Mouse (Mus musculus) NIH3T3 (cell line): Measurements from ENCODE around the gene Usp24.

Source experiments
- DNase-seq: peaks from one replicate; pipeline ENCODE4 v3.0.0-alpha.2; 2012; ENCODE audit warnings: low read depth

Gene Usp24

DNA sequence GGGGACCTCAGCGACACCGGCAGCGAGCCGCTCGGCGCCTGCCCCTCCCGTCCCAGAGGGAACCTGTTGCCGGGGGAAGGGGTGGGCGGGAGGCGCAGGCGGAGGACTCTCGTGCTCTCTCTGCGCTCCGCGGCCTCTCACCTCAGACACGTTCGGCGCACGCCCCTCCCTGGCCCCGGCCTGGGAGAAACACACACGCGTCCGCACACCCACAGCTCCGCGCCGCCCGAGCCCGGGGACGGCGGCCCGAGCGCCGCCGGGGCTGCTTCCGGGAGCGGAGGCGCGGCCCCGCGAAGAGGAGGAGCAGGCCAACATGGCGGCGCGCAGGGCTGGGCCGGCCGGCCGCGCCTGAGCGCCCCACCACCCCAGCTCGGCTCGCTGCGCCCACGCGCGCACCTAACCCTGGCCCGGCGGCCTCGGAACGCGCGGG, at the start of gene Usp24:
Gene Usp24, plus strand, starts transcription at position 293 of the 430 bp plus-strand sequence.
- DNase-seq, result peak; percentile 86

DNA sequence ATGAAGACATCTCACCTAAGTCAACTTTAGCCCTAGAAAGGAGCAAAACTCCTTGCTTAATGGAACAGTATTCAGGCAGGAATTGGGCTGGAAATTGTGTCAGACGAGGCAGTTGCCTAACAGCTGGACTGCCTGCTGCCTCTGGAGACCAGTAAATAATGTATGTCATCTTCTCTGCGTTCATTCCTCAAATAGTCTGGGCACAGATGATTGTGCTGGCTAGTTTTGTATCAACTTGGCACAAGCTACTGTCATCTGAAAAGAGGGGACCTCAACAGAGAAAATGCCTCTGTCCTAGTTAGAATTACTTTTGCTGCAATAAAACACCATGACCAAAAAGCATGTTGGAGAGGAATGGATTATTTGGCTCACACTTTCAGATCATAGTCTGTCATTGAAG, 39.1 kb upstream of the Usp24 start:
- no peak for DNase-seq

DNA sequence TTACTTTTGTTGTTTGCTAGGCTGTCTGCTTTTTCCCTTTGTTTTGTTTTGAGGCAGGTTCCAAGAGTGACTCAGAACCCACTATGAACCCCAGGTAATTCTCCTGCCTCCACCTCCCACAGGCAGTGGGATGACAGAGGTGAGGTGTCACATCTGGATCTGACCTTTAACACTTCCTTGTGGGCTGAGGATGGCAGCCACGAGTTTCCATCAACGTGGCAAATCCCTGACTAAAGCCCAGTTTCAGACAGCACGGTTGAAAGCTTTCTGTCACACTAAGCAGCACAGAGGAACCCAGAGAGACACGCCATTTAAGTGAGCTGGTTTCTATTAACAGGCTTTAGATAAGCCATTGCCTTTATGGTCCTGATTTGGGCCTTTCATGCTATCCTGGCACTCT, 36.8 kb upstream of the Usp24 start:
- DNase-seq, result no peak

DNA sequence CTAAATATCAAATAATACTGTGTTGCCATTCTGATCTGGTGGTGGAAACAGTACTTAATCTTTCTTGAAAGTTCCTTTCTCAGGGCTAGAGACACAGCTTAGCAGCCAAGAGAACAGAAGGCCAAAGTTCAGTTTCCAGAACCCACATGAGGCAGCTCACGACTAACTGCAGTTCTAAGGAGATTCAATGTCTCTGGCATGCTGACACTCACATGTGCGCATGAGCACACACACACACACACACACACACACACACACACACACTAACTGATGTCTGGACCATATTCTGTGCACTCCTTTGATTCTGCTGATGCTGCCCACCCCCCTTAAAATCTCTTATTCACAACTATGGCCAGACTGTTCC, 34.9 kb upstream of the Usp24 start:
- DNase-seq, result no peak

DNA sequence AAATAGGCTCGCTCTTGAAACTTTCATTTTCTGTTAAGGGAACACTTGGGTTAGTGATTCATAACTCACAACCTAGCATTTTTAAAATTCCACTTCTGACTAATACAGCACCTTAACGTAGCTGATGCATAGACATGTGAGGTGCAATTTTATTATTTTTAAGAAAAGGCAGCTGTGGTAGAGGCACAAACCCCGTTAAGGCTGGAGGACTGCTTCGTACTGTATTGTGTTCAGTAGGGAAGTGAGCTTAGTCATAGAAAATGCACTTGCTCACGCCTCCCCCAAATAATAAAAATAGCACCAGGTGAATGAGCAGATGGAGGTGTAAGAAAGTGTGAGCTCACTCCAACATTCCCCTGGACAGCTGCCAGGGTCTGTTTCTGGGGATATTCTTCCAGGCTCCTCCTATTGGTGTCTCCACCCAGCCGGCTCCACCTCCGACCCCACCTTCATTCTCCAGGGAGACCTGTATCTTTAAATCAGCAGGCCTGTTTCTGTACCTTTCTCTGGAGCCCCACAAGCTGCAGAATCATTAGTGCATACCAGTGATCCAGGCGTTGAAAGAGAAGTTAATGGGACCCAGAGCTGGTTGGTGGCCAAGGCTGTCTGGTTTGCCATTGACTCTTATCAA, 34.4 kb upstream of the Usp24 start:
- peak; percentile 25 for DNase-seq

DNA sequence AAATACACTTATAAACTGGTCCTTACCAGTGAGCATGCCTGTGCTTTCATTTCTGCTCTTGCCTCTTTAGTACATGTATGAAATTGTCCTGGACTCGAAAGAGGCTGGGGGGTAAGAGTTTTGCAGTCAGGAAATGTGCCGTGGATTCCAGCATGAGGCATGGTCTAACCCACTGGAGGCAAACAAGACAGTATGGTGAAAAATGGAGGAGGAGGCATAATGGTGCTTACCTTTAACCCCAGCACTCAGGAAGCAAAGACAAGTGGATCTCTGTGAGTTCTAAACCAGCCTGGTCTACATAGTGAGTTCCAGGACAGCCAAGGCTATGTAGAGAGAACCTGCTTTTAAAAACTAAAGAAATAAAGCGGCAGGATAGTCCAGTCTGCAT, 33.9 kb upstream of the Usp24 start:
- no peak for DNase-seq

DNA sequence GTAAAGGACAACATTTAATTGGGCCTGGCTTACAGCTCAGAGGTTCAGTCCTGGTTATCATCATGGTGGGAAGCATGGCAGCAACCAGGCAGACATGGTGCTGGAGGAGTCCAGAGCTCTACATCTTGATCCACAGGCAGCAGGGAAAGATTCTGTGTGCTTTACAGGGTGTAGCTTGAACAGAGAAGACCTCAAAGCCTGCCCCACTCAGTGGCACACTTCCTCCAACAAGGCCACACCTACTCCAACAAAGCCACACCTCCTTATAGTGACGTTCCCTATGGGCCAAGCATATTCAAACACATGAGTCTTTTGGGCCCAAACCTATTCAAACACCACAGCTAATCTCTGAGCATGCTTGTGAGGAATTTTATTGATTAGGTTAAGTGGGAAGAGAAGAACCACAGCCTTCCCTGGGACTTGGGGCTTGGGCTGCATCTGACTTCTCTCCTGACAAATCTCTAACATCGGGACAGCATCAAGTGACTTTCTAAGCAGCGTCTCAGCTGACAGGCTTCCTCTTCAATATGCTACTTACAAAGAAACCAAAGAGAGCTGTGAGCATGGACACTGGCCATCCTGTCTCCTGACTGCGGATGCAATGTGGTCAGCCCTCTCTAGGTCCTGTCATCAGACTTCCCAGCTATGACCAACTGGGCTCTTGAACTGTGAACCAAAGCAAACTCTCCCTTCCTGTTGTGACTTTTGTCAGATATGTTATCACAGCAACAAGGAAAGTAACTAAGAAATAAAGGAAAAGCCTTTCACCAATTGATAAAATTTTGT, 28.9 kb upstream of the Usp24 start:
- DNase-seq, result no peak

DNA sequence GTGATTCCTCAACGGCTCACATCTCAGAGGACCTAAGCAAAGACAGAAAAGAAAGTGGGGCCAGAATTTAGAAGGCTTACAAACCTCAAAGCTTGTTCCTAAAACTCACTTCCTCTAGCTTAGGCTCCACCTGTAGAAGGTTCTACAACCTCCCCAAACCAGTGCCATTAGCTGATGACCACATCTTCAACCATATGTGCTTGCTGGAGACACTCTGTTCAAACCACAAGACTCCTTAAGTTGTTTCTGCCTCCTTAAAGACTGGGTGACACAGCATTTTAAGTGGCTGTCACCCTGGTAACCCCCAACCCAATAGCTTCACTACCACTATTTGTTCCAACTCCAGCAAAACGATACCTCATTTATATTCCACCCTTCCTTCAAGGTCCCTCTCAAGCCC, 25.8 kb upstream of the Usp24 start:
- no peak for DNase-seq

DNA sequence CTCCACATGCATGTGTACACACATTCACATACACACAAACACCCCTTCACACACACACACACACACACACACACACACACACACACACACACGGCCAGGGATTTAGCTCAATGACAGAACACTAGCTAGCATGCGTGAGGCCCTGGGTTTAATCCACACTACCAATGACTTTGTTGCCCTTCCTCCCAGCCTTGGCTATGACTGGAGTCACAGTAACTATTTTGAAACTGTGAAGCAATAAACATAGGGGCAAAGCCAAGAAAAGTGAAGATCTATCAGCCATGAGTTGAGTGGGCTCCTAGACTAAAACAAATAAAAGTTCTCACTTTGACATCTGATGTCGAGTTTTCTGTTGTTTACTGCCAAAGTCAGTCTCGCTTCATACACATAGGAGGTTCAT, 23.2 kb upstream of the Usp24 start:
- DNase-seq, result no peak

DNA sequence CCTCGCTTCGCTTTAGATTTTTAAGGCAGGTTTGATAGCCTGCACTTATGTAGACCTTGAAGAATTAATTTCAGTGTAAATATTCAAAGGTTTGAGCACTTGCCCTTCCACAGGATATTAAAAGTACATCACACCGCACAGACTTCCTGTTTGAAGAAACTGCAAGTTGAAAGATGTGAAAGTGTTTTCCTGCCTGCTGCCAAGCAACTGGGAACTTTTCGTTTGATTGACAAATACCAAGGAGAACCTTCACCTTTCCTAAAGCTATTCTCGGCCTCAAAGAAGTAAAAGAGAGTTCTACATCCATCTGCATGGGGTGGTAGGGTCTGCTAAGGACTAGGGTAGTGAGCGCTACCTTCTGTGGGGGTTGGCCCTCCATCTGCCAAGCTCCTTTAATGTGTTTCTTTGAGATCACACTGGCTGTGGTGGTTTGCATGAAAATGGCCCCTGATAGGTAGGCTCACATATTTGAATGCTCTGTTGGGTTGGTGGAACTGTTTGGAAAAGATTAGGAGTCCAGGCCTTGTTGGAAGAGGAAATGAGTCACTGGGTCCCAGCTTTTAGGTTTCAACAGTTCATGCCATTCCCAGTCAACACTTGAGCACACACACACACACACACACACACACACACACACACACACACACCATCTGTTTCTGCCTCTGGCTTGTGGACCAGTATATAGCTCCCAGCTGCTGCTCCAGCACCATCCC, 22.5 kb upstream of the Usp24 start:
- DNase-seq, result no peak

DNA sequence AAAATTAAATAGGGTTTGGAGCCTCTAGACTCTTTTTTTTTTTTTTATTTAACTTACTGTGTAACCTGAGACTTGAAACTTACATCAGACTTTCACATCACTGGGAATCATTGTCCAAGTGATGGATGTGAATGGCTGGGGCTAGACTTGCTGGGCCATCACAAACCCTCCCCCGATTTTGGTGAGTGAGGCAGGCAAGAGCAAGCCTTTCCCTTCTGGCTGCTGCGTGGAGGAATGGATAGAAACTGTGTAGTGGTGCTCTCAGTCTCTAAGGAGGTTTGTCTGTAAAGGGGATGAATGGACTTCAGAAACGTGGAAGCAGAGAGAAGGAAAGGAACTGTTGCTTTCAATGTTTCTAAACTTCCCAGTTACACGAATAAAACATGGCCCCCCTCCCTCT, 20.3 kb upstream of the Usp24 start:
- DNase-seq, result peak; percentile 36

DNA sequence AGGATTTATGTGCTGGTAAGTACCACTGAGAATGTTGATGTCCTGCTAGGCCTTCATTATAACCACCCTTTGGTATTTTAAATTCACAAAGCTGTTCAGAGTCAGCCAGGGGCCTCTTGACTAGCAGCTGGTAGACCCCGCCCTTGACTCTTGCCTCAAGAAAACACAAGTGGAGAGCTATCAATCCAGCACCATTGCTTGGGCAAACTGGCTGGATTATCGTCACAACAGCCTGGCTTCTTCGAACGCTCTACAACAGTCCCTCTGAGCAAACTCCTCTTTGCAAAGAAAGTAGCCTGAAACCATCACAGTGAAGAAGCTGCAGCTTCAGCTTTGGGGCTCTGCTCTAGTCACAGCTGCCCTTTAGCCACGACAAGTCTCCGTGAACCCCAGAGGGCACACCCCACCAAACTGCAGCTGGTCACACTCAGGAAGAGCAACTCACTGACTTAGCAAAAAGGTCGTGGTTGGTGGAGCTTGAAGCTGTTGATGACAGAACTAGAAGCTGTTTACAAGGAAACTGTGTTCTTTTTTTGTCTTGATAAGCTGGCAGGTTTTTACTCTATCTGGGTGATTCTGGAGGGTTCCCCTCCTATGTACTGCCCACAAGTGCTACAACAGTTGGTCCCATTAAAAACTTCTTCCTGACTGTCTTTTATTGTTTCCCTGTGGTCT, 19.5 kb upstream of the Usp24 start:
- no peak for DNase-seq

DNA sequence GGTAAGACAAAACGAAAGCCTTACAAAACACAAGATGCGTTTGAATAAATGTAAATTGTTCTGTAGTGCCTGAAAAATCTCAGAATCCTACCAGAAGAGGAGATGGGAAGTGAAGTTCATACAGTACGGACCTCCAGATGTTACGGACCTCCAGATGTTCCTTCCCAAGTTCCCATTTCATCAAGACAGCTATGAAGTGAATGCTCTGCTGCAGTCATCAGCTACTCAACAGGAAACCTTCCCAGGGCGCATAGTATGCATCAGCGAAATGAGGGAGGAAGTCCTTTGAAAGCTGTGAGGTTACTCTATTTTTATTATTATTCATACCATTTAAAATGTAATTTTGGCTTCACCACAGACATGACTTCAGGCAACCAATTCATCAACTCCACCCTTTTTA, 14.7 kb upstream of the Usp24 start:
- DNase-seq, result no peak

DNA sequence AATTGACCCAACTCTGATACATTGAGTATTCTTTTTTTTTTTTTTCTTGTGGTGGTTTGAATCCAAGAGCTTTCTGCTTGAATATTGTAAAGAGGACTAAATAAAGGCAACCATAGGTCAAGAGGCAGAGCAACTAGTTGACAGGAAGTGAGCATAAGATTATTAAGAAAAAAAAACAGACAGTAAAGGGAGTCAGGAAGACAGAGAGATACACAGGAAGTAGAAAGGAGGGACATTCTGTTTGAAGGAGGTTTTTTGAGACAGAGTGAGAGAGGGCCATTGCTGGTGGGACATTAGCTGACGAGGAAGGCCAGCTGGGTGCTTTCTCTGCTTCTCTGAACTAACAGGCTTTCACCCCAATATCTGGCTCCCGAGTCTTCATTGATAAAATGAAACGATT, 7.9 kb upstream of the Usp24 start:
- DNase-seq, result no peak

DNA sequence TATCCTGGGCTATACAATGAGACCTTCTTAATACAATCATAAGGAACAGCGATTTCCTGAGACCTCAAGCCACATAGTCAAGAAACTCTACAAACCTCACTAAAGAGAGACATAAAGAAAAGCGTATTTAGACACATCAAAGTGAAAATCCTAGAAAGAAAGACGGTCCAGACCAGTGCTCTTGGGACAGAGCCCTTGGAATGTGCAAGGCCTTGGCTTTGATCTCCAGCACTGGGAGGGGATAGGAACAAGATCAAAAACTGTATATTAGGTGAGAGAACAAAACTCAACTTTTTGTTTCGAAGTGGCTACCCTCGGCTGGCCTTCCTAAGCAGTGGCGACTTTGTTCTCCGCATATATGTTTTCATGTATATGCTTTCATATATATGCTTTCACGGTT, 3.4 kb upstream of the Usp24 start:
- no peak for DNase-seq

DNA sequence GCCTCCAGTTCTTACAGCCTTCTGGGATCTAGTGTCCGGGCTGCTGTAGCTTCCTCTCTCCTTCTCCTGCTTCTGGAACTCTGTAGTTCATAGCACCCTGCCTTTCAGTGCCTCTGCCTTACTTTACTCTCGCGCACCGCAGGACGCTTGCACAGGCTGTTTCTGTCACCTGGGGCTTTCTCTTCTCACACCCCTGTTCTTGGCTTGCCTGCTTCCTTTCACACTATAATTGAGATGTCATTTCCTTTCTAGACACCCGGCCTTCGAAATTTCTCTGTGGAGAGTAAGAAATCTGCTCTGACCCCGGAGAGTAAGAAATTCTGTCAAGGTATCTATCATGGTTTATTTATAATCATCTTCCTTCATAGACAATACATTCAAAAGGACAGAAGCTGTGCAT, 2.9 kb upstream of the Usp24 start:
- no peak for DNase-seq

DNA sequence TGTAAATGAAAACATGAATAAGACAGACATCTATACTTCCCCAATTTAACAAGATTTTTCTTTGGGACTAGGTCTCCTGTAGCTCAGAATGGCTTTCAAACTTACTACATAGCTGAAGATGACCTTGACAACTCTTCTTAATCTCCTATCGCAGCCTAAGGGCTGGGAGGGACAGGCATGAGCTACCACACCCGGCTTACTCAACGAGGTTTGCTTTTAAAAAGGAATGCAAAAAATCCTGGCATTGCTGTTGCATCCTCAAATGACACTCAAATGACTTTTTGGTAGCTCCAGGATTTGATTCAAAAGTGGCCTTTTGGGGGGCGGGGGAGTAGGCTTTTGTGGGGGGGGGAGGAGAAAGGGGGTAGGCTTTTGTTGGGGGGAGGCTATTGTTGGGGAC, 2.1 kb upstream of the Usp24 start:
- no peak for DNase-seq

DNA sequence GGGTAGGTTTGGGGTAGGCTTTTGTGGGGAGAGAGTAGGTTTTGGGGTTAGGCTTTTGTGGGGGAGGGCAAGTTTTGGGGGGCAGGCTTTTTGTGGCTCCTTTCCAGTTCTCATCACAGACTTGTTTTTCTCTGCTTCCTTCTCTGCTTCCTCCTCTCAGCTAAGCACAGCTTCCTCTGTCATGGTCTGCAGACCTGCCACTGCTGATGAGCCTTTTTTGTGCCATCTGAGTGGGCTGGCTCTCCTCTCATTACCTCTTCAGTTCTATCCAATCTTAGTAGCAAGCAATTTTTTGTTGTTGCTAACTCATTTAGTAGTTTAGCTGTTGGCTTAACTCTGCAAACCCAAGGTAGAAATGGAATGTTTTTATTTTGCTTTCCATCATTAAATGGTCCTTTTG, 1.7 kb upstream of the Usp24 start:
- no peak for DNase-seq

DNA sequence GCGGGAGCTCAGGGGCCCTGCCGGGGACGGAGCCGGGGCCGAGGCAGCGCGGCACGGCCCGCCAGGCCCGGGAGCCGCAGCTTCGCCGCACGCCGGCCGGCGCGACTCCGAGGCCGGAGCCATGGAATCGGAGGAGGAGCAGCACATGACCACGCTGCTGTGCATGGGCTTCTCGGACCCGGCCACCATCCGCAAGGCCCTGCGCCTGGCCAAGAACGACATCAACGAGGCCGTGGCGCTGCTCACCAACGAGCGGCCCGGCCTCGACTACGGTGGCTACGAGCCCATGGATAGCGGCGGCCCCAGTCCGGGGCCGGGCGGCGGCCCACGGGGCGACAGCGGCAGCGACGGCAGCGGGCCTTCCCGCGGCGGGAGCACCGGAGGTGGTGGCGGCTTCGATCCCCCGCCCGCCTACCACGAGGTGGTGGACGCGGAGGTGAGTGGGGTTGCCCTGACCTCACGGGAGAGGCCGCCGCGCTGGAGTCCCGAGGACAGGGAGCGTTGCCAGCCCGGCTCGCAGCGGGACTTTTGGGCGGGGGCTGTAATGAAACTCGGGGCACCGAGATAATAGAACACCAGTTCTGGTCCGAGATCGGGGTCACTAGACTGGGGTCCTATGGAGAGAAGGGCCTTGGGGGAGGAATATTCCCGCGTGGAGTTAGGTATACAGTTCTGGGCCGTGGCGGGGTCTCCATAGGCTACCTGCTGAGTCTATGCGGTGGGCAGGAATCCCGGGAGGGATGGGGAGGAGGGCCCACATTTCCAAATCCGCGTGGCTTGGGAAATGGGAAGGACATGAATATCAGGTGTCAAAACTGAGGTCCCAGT, 552 bp downstream of the Usp24 start:
- no peak for DNase-seq

DNA sequence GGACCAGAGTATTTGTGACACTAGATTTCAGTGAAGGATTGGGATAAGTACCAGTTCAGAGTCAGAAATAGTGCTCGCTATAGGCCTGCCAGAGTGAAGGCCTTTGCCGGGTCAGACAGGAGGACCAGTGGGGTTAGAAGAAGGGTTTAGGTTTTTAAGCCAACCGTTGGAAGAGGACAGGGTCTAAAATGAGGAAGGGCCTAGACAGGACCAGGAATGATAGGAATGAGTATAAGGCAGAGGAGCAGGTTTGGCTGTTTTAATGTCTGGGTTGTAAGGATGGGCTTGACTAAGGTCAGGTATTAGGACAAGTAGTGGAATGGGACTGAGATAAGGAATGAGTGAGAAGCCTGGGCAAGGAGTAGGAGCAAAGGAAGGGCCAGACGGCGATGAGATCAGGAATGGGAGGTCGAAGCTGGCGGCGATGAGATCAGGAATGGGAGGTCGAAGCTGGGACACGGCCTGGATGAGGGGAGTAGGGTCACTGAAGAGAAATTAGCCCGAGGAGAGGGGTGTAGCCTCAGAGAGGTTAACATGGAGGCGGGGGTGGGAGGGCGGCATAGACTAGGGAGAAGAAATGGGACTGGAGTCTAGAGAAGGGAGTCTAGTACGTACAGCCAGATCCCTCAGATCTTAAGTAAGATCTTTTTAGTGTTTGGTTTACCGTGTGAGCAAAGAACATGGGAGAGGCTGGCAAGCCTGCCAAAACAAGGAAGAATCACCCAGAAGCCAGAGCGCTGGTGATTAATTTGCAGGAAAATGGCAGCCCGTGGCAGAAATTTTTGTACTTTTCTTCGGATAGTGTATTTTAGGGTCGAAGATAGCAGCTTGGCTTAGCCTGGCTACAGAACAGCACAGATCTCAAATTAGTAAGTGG, 1.4 kb downstream of the Usp24 start:
- peak; percentile 60 for DNase-seq

DNA sequence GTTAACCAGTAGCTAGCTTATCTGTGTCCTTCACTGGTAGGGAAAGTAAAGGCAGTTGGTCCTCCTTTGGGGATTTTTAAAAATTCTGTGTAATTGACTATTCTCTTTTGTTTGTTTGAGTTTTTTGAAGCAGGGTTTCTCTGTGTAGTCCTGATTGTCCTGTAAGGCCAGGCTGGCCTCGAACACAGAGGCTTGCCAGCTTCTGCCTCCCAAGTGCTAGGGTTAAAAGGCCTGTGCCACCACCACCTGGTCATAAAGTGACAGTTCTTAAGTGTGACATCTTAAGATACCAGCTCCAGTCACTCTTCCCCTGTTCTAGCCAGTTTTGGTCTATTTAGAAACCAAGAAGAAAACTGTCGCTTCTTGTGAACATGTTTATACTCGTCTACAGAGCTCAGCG, 2.2 kb downstream of the Usp24 start:
- no peak for DNase-seq
